Mouse (Mus musculus) hindbrain, embryonic 12.5 days (tissue): Measurements from ENCODE around the gene Olfr467. TPM values are rescaled to one million over a fixed set of nuclear protein-coding genes. Genes with fewer than 3 reads are reported as not detected.
"Not testable (repeated sequence)": the region's sequence is repeated elsewhere in the genome, so short reads cannot be mapped to it uniquely, and the experiment has no call there.

ENCODE experiments used
- ATAC-seq: fragments of 200-750 bp; cut with Nextera tagmentation; 2 replicates; pipeline ENCODE4 v1.8.0; 2017; ENCODE audit warnings: moderate TSS enrichment; ENCODE audit not compliant: low FRiP score
- H3K27ac ChIP-seq: fragments of 300-500 bp; sonication (generic); 2 replicates; pipeline ENCODE4 v1.5.1; 2016; ENCODE audit warnings: mild to moderate bottlenecking
- H3K27me3 ChIP-seq: fragments of 300-500 bp; sonication (generic); 2 replicates; pipeline ENCODE4 v1.6.1; 2016; ENCODE audit warnings: mild to moderate bottlenecking
- H3K36me3 ChIP-seq: fragments of 300-500 bp; sonication (generic); 2 replicates; pipeline ENCODE4 v1.6.1; 2016; ENCODE audit warnings: mild to moderate bottlenecking
- H3K4me1 ChIP-seq: fragments of 300-500 bp; sonication (generic); 2 replicates; pipeline ENCODE4 v1.6.1; 2016
- H3K4me2 ChIP-seq: fragments of 300-500 bp; sonication (generic); replicated peaks from 2 replicates; pipeline ENCODE4 v1.6.1; 2016; ENCODE audit warnings: mild to moderate bottlenecking
- H3K4me3 ChIP-seq: fragments of 300-500 bp; sonication (generic); 2 replicates; pipeline ENCODE4 v1.5.1; 2016; ENCODE audit warnings: mild to moderate bottlenecking
- H3K9ac ChIP-seq: fragments of 300-500 bp; sonication (generic); 2 replicates; pipeline ENCODE4 v1.6.1; 2016; ENCODE audit warnings: mild to moderate bottlenecking, moderate library complexity
- H3K9me3 ChIP-seq: fragments of 300-500 bp; sonication (generic); replicated peaks from 2 replicates; pipeline ENCODE4 v1.6.1; 2016; ENCODE audit warnings: mild to moderate bottlenecking
- WGBS: fragments of 180-500 bp; shearing (Covaris S2); methylation state at CpG from one replicate; pipeline ENCODE4 v1.1.7; 2016; 5-methylcytosine and 5-hydroxymethylcytosine counted together
- polyA plus RNA-seq: library from polyadenylated mRNA; unstranded; fragments of >200 nt; fragmentation: Nextera tagmentation; extraction: Ambion mirVana; gene quantifications from 2 replicates; pipeline ENCODE4 v1.2.1, GENCODE M21; 2016

The Olfr467 gene
- polyA plus RNA-seq, result not detected in 2 replicates

- Histone ChIP-seq H3K4me1 (no peaks in the 10 kb centered on the region), H3K9me3 (peaks cover 4% of the 10 kb centered on the region; the same call in 1 of the 2 replicates), H3K27me3 (no peaks in the 10 kb centered on the region), H3K27ac (no peak within 1 kb of the TSS), H3K9ac (no peak within 1 kb of the TSS), H3K36me3 (no peaks in the 10 kb centered on the region), H3K4me2 (no peak within 1 kb of the TSS), H3K4me3 (no peak within 1 kb of the TSS)
- no peak for ATAC-seq
These were observed at the start of gene Olfr467 for GRCm38 (mm10) chr7:107811963-107812362. TSS of gene Olfr467 (plus strand) at chr7:107812263.

GRCm38 (mm10) chr7:107770812-107771211 is 41.3 kb upstream of the Olfr467 start:
- H3K27me3 ChIP-seq, result no peaks in the 10 kb centered on the region
- H3K9me3 ChIP-seq, result no peaks in the 10 kb centered on the region
- no peak overlapping the region for H3K27ac ChIP-seq
- ATAC-seq, result no peak
- no peaks in the 10 kb centered on the region for H3K4me1 ChIP-seq
- WGBS, result 57% methylated on average over 6 of the region's 6 CpGs
- no peak overlapping the region for H3K4me2 ChIP-seq
- H3K9ac ChIP-seq, result no peak overlapping the region
- no peak overlapping the region for H3K4me3 ChIP-seq
- no peaks in the 10 kb centered on the region for H3K36me3 ChIP-seq

- no peaks in the 10 kb centered on the region for H3K27me3 ChIP-seq
- H3K36me3 ChIP-seq, result no peaks in the 10 kb centered on the region
- H3K27ac ChIP-seq, result no peak overlapping the region
- H3K9ac ChIP-seq, result no peak overlapping the region
- no peak overlapping the region for H3K4me3 ChIP-seq
- no peak overlapping the region for H3K4me2 ChIP-seq
- H3K4me1 ChIP-seq, result no peaks in the 10 kb centered on the region
- no peak for ATAC-seq
- 90% methylated on average over 1 of the region's 1 CpGs for WGBS
- H3K9me3 ChIP-seq, result no peaks in the 10 kb centered on the region
These were observed 33.8 kb upstream of the Olfr467 start for GRCm38 (mm10) chr7:107778216-107778615.

GRCm38 (mm10) chr7:107779611-107780010 is 32.5 kb upstream of the Olfr467 start:
- Histone ChIP-seq H3K27me3 (no peaks in the 10 kb centered on the region), H3K9me3 (no peaks in the 10 kb centered on the region), H3K4me1 (no peaks in the 10 kb centered on the region), H3K4me3 (no peak overlapping the region), H3K9ac (no peak overlapping the region), H3K27ac (no peak overlapping the region), H3K36me3 (no peaks in the 10 kb centered on the region), H3K4me2 (no peak overlapping the region)
- ATAC-seq, result no peak
- WGBS, result 46% methylated on average over 4 of the region's 4 CpGs

- Histone ChIP-seq H3K4me1 (no peaks in the 10 kb centered on the region), H3K9ac (no peak overlapping the region), H3K4me3 (no peak overlapping the region), H3K9me3 (no peaks in the 10 kb centered on the region), H3K27ac (no peak overlapping the region), H3K27me3 (no peaks in the 10 kb centered on the region), H3K36me3 (no peaks in the 10 kb centered on the region), H3K4me2 (no peak overlapping the region)
- 62% methylated on average over 3 of the region's 3 CpGs for WGBS
- ATAC-seq, result no peak
These were observed 24.0 kb upstream of the Olfr467 start for GRCm38 (mm10) chr7:107787977-107788620.

- Histone ChIP-seq H3K9ac (no peak overlapping the region), H3K4me2 (no peak overlapping the region), H3K4me3 (no peak overlapping the region), H3K4me1 (no peaks in the 10 kb centered on the region), H3K36me3 (no peaks in the 10 kb centered on the region), H3K9me3 (no peaks in the 10 kb centered on the region), H3K27me3 (no peaks in the 10 kb centered on the region), H3K27ac (no peak overlapping the region)
- ATAC-seq, result no peak
- WGBS, result 84% methylated on average over 2 of the region's 2 CpGs
These were observed 15.6 kb upstream of the Olfr467 start for GRCm38 (mm10) chr7:107796500-107796899.

GRCm38 (mm10) chr7:107801108-107801507 is 11.0 kb upstream of the Olfr467 start, which contains the start of gene Ovch2:
TSS of gene Ovch2 (minus strand) at chr7:107801208.
- no peaks in the 10 kb centered on the region for H3K36me3 ChIP-seq
- H3K4me1 ChIP-seq, result no peaks in the 10 kb centered on the region
- no peak within 1 kb of the TSS for H3K9ac ChIP-seq
- H3K27me3 ChIP-seq, result no peaks in the 10 kb centered on the region
- H3K9me3 ChIP-seq, result no peaks in the 10 kb centered on the region; the same call in 1 of the 2 replicates
- ATAC-seq, result no peak
- no peak within 1 kb of the TSS for H3K4me3 ChIP-seq
- no peak within 1 kb of the TSS for H3K27ac ChIP-seq
- WGBS, result 91% methylated on average over 2 of the region's 2 CpGs
- no peak within 1 kb of the TSS for H3K4me2 ChIP-seq

- ATAC-seq, result no peak
- no peak overlapping the region for H3K27ac ChIP-seq
- no peak overlapping the region for H3K4me3 ChIP-seq
- no peak overlapping the region for H3K9ac ChIP-seq
- 63% methylated on average over 3 of the region's 3 CpGs for WGBS
- no peak overlapping the region for H3K4me2 ChIP-seq
- no peaks in the 10 kb centered on the region for H3K27me3 ChIP-seq
- no peaks in the 10 kb centered on the region for H3K36me3 ChIP-seq
- no peaks in the 10 kb centered on the region for H3K4me1 ChIP-seq
- H3K9me3 ChIP-seq, result no peaks in the 10 kb centered on the region; the same call in 1 of the 2 replicates
These were observed 9.9 kb upstream of the Olfr467 start for GRCm38 (mm10) chr7:107802138-107802537.

- Histone ChIP-seq H3K27me3 (no peaks in the 10 kb centered on the region), H3K4me3 (no peak overlapping the region), H3K4me1 (no peaks in the 10 kb centered on the region), H3K4me2 (no peak overlapping the region), H3K9me3 (no peaks in the 10 kb centered on the region), H3K9ac (no peak overlapping the region), H3K27ac (no peak overlapping the region), H3K36me3 (no peaks in the 10 kb centered on the region)
- no peak for ATAC-seq
These were observed 7.4 kb downstream of the Olfr467 start for GRCm38 (mm10) chr7:107819442-107819841.

GRCm38 (mm10) chr7:107823867-107824266 is 11.8 kb downstream of the Olfr467 start:
- not testable (repeated sequence) for H3K9me3 ChIP-seq, H3K4me3 ChIP-seq, H3K9ac ChIP-seq, H3K4me1 ChIP-seq, ATAC-seq, H3K4me2 ChIP-seq, H3K27ac ChIP-seq, H3K36me3 ChIP-seq, H3K27me3 ChIP-seq
- WGBS, result 73% methylated on average over 2 of the region's 2 CpGs

- H3K4me3 ChIP-seq, H3K36me3 ChIP-seq, H3K9me3 ChIP-seq, H3K9ac ChIP-seq, H3K4me1 ChIP-seq, H3K4me2 ChIP-seq, ATAC-seq, H3K27ac ChIP-seq, H3K27me3 ChIP-seq: not testable (repeated sequence)
These were observed 13.4 kb downstream of the Olfr467 start, which contains the start of gene Olfr469 for GRCm38 (mm10) chr7:107825441-107825840. TSS of gene Olfr469 (minus strand) at chr7:107825541.

GRCm38 (mm10) chr7:107841719-107842118 is 29.7 kb downstream of the Olfr467 start:
- no peak overlapping the region for H3K4me3 ChIP-seq
- WGBS, result 84% methylated on average over 1 of the region's 1 CpGs
- H3K9me3 ChIP-seq, result no peaks in the 10 kb centered on the region
- H3K9ac ChIP-seq, result no peak overlapping the region
- no peaks in the 10 kb centered on the region for H3K27me3 ChIP-seq
- ATAC-seq, result no peak
- no peaks in the 10 kb centered on the region for H3K36me3 ChIP-seq
- no peak overlapping the region for H3K27ac ChIP-seq
- no peak overlapping the region for H3K4me2 ChIP-seq
- H3K4me1 ChIP-seq, result no peaks in the 10 kb centered on the region

GRCm38 (mm10) chr7:107847390-107847789 is 35.3 kb downstream of the Olfr467 start, which contains the start of gene Olfr470:
TSS of gene Olfr470 (minus strand) at chr7:107847490.
- 79% methylated on average over 1 of the region's 1 CpGs for WGBS
- not testable (repeated sequence) for H3K36me3 ChIP-seq, H3K4me3 ChIP-seq

More at GRCm38 (mm10) chr7:107847390-107847789, 35.3 kb downstream of the Olfr467 start, which contains the start of gene Olfr470:
- not testable (repeated sequence) for H3K27me3 ChIP-seq, H3K9me3 ChIP-seq, H3K4me1 ChIP-seq, H3K9ac ChIP-seq, H3K4me2 ChIP-seq, ATAC-seq, H3K27ac ChIP-seq
